Mouse (Mus musculus): ENCODE data around the gene Cnnm3.

Gene Cnnm3

DNA sequence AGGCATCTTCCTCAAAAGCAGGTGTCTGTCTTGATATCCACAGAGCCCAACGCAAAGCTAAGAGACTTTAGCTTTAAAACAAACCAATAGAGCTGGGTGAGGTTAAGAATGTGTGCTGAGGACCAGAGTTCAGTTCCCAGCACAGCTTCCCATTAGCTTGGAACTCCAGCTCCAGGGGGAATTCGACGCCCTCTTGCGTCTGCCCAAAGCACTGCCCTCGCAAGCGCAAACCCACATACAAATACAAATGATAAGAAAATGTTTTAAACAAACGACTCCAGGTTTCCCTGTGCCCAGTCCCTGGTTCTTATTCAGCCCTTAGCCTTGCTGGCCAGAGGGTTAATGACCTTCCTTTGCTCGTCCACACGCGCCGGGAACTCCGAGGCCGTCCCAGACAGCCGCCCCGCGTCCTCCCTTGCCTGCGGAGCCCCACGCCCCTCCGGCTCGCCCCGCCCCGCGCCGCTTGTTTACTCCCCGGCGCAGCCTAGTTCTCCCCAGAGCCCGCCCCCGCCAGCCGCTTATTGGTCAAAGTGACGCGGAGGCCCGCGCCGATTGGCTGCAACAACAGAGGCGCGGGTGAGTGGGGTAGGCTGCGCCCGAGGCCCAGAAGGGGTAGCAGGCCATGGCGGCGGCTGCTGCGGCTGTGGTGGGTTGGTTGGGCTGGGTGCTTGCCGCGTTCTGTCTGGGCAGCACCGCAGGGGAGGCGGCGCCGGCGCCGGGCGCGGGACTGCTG is at the start of gene Cnnm3:
Cnnm3 (plus strand) TSS at position 579 of the 733 bp plus-strand sequence.
- DNase-seq, result peak; percentile 99 to 100

DNA sequence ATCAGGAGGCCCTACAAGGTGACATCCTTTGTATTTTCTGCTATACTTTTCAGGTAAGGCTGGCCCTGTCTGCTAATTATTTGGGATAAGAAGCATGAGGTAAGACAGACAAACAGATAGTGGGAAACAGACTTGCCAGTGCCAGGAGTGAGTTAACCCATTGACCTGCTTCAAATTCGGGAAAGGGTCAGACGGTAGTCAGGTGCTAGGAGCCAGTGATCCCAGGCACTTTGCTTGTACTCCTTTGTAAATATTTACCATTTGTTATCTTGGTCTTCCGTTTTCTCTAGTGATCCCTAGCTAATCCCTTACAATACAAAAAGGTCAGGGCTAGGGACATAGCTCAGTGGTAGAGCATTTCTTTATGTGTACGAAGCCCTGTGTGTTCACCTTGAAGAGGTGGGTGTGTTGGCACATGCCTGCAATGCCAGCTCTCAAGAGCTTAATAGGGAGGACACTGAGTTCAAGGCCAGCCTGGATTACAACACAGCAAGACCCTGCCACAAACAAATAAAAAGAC is 46.0 kb upstream of the Cnnm3 start:
- DNase-seq, result no peak

DNA sequence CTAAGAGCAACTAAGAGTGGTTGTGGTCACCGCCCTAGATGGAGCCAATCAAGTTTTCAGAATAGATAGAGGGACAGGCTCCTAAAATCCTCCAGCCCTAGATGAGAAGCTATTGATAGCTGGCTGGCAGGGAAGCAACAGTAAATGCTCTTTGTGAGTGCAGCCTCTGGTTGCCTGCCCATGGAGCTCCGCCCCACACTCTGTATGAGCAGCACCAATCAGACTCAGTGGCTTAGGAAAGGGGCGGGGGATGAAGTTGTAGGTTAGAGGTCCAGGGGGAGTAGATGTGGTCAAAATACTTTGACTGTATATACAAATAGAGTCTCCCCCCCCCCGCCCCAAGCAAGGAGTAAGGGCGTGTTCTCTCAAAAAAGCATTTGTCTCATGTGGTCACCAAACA is 44.2 kb upstream of the Cnnm3 start:
- DNase-seq, result no peak

DNA sequence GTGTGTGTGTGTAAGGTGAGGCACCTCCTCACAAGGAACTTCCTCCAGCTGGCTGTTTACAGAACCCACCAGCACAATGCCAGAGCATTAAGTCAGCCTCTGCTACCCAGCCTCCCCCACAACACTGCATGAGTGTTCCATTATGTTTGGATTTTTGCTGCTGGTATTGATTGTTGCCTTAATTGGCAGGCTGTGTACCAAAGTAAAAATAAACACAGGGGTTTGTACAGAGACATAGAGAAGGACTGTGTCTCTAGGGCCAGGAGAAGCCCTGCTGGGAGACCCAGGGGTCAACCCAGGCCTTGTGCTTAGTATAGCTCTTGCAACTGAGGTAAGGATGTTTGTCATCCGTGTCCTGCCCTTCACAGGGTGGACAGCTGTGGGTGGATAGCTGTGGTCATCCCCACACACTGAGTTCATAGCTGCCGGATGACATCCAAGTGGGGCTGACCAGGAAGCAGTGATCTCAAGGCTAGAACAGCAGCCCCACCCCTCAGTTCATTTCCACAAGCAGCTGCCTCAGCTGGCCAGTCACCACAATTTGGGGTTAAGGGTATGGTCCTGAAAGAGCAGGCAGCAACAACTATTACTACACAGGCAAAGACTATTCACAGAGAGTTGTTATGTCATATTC is 41.7 kb upstream of the Cnnm3 start:
- DNase-seq, result no peak

DNA sequence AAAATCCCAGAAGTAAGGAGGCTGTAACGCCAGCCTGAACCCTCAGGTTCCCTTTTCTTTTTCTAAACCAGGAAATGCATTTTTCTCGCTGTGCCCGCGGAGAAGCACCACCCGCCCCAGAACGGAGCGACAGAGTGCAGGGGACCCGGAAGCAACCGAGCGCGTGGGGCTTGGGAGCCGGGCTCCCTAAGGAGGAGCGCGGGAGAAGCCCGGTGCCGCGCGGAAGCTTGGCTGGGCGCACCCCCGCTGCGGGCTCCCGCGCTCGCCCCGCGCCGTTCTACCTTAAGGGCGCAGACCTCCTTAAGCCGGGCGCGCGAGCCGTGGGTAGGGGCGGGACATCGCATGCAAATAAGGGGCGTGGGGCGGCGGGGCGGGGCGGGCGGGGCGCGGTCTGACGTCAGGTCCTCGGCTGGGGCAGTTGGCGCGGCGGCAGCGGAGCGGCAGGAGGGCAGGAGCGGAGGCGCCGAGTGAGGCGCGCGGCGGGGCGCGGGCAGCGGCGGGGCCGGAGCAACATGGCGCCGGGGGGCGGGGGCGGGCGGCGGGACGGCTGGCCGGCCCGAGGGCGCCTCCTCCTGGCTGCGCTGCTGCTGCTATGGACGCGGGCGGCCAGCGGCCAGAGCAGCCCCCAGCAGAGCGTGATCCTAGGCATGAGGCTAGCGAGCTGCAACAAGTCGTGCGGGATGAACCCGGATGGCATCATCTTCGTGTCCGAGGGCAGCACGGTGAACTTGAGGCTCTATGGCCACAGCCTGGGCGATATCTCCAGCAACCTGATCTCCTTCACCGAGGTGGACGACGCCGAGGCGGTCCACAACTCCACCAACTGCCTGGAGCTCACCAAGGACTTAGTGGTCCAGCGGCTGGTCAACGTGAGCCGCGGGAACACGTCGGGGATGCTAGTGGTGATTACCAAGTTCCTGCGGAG is 40.2 kb upstream of the Cnnm3 start, which contains the start of gene Cnnm4:
Cnnm4 (plus strand) TSS at position 440 of the 925 bp plus-strand sequence.
- DNase-seq, result peak; percentile 83 to 85

DNA sequence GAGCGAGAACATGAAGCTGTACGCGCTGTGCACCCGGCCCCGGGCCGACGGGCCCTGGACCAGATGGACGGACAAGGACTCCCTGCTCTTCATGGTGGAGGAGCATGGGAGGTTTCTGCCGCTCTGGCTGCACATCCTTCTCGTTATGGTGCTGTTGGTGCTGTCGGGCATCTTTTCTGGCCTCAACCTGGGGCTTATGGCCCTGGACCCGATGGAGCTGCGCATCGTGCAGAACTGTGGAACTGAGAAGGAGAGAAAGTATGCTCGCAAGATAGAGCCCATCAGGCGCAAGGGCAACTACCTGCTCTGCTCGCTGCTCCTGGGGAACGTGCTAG is 39.6 kb upstream of the Cnnm3 start:
- no peak for DNase-seq

DNA sequence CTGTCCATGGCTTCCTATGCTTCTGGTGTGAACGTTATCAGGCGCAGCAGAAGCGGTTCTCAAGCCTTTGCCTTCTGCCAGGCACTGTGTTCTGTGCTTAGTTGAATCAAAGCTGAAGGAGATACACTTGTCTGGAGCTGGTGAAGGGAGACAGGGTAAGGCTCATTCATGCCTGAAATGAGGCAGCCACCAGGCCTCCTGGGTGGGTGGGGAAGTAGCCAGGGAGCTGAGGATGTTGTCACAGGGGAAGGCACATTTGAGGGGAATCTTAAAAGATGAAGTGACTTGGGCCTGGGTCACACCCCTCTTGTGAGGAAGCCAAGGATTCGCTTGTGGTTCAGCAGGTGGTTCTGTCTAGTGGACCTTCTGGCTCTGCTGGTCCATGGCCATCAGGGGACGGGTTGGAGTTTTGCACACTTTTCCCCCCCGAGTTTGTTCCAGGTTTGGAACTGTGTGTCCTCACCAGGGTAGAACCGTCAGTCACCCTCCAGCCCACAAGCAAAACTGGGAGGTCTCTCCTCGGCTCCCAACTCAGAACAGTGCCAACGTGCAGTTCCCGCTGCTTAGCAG is 38.4 kb upstream of the Cnnm3 start:
- DNase-seq, result no peak

DNA sequence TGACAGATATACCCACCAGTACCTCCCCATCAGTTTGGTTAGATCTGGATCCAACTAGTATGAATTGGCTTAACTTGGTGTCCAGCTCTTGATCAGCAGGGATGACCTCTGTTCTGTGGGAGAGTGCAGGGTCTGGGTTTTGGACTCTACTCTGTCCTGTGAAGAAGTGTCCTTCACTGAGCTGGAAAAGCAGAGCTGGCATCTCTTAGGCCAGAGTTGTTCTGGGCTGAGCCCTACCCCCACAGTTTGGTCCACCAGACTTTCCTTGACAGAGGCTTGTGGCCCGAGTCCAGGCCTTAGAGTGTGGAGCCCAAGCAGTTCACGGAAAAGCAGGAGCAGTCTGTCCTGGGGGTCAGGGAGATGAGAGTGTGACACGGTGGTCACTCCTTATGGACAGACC is 37.0 kb upstream of the Cnnm3 start:
- no peak for DNase-seq

DNA sequence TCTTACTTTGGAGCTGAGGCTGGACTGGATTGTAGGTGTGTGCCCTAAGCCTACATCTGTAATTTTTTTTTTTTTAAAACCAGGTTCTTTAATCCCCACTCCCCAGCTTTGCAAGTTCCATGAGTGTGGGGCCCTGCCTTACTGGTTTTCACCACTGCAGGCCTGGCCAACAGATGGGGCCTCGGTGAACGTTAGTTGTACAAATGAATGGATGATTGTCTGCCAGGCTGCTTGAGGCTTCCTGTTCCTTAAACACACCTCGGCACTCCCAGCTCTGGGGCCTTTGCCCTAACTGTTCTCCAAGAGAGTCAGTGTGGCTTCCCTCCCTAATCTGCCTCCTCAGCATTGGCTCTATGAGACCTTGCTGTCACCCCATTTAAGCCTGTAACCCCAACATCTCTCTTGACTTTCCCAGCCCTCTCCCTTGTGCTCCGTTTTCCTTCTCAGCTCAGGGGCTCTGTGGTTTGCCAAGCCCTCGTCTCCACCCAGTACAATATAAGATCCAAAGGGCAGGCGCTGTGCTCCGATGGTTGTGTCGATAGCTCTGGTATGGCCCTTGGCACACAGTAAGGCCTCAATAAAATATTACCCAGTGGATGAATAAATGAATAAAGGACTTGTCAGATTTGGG is 36.1 kb upstream of the Cnnm3 start:
- DNase-seq, result no peak

DNA sequence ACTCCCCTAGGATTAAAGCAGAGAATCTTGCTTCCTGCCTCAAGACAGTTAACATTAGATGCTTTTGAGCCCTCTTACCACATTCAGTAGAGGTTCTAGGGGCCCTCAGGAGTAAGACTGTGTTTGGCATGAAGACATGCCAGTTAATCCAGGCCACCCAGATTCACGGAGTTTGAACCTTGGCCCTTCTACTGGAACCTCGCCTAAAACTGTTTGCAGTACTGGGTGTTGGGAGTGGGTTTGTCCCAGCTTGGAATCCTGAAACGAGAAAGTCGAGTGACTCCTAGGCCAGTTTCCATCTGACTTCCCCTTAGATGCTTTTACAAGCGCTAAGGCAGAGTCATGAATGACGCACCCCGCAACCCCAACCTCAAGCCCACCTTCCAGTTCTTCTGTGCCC is 35.2 kb upstream of the Cnnm3 start:
- no peak for DNase-seq

DNA sequence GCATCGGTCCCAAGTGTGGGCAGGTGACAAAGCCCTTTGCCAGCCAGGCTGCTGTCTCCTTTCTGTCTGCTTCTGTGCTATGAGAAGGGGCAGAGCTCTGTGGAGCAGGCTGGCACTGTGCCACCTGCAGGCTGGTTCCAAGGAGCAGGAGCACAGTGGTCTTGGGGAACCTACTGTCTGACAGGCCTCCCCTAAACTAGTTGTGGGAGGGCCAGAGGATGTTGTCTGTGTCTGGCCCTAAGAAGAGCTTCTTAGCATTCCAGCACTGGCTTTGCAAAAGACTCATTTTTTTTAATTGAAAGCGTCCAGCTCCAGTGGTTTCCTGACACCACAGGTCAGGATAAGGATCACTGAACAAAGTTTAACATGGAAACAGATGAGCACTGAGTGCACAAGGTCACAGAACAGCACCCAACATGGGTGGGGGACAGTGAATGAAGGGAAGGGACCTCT is 33.3 kb upstream of the Cnnm3 start:
- DNase-seq, result no peak

DNA sequence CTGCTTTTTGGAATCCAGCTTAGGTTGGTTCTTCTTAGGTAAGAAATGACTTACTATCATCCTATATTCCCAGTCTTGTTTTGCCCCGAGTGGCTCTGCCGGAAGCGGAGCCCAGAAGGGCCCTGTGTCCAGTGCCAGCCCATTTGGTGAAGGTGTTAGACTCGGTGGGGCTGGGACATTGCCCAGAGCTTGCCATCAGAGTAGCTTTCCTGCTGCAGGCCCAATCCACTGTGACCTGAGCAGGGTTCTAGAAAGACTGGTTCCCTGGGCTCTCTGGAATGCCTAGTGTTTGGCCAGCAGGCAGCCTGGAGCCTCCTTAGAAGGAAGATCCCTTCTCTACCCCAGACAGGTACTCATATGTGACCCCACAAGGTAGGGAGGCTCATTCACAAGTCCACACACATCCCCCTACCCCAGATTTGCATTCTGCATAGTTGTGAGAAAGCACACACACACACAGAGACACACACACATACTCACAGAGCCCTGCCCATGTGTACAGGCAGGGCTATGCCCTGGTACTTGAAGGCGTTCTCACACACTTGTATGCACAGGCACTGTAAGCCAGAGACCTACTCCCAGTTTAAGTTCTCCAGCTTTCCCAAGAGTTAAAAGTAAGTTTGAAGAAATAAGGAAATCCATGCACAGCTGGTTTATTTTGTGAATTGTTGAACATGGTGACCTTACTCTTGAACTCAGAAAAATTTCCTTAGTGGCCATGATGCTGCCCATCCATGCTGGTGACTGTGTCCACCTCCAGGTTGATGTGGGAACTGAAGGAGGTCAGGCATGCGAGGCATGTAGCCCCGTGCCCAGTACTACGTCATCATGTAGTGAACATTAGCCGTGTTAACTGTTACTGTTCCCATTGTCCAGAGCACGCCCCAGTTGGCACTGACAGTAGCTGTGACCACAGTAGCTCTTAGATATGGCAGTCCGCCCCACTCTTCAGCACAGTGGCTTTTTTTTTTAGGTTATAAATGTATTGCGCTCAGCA is 31.5 kb upstream of the Cnnm3 start:
- DNase-seq, result no peak

DNA sequence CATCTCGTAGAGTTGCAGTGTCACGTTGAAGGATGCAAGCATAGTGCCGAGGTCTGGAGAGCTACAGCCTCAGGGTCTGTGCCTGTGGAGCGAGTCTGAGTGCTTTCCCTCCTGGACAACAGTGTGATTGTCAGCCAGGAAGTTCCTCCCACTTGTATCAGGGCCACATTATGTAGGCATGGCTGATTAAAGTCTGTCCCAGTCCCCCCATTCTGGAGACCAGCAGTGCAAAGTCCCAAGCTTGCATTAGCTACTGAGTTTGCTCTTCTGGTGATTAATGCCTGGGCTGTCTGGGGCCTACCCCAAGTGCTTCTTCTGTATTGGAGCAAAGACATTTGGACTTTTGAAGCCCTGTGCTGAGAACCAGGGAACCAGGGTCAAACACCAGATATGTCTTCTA is 27.8 kb upstream of the Cnnm3 start:
- DNase-seq, result no peak

DNA sequence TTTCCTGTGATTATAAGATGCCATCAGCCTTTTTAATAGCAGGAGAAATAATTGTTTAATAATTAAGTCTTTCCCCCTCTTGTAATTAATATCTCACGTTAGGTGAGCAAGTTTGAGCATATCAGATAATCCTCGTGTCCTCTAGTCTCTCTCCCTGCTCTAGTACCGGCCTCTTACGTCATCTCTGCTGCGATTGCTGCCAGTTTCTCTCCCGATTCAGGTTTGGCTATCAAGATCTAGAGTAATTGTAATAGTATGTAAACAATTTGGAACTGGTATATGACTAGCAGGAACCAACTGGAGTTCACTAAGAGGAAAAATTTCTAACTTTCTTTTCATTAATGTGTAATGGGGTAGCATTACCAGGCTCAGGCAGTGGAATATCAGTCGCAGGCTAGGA is 26.6 kb upstream of the Cnnm3 start:
- no peak for DNase-seq

DNA sequence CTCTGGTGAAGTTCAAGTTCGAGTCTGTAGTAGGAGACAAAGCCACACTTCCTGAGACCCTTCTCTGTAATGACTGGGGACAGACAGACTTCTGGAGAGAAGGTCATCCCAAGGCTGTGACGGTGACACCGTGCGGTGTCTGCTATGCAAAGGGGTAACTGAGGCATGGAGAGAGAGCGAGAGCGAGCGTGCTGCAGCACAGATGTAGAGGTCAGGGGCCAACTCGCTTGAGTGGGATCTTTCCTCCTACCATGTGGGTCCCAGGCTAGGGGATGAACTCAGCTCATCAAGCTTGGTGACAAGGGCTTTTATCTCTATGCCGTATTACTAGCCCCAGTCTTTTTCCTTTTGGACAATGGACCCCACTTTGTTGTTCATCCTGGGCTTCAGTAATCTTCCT is 24.6 kb upstream of the Cnnm3 start:
- DNase-seq, result no peak

DNA sequence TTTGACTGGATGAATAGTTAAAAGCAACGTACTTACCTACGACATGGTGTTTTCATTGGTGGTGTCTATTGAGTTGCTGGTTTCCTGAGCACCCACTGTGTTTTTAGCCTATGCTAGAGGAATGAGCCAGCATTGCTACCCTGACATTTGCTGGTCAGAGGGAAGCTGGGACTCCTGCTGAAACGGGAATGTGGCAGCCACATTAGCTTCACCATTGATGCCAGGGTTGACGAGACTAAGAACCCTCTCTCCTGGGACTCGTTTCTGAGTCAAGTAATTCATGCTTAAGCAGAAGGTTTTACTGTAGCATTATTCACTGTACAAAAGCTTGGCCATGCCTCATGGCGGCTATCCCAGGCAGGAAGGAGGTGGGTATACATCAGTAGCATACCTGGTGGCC is 22.0 kb upstream of the Cnnm3 start:
- no peak for DNase-seq

DNA sequence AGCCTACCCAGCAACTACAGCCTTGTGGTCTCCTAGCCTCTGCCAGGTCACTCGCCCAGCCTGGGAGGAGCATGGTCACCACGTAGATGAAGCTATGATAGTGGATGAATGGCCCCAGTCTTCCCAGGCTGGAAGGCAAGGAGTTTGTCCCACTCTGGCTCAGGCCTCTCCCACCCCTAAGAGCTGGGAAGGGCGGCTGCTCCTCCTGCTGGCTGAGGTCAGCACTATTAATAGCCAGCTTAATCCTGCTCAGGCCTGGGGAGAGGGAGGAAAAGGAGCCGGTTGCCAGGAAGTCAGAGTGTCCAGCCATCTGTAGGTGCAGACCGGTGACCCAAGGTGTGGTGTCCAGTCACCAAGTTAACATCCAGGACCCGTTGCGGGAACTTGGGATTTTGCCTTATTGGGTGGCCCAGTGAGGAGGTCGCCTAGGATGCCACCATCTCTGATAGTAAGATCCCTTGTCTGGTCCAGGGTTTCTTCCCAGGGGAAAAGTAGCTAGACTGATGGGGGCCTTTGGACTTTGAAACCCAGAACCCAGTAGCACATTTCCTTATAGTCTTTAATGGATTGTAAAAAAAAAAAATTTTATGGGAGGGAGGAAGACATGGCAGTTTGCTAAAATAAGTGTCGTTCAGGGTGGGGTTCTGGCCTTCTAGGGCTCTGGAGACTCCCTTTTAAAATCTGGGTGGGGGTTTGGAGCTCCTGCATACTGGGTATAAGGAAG is 19.1 kb upstream of the Cnnm3 start:
- DNase-seq, result no peak

DNA sequence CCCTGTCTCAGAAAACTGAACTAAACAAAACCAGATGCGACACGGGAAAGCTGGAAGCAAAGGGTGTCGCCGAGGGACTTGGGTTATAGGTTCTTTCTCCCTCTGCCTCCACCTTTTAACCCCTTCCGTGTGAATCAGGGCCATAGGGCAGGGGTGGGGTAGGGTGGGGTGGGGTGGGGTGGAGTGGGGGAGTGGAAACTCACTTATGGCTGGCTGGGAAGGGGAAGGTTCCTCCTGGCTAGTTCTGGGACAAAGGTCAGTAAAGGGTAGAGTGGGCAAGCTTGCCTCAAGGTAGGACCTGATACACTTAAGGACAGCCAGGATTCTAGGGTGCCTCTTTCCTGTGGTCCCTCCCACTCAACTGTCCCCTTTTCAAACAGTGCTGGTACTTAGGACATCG is 18.4 kb upstream of the Cnnm3 start:
- DNase-seq, result no peak

DNA sequence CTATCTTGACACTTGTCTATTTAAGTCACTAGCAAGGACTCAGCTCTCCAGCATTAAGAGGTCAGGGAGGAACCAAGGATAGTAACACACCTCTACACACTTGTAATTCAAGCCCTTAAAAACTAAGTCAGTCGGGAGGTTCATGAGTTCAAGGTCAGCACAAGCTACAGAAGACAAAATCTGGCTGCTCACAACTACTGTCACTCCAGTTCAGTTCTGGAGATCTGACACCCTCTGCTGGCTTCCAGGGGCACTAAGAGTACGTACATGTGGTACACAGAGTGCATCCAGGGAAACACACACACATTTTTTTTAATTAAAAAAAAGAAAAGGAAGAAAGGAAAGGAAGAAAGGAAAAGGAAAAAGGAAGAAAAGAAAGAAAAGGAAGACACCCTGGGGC is 14.9 kb upstream of the Cnnm3 start:
- DNase-seq, result no peak

DNA sequence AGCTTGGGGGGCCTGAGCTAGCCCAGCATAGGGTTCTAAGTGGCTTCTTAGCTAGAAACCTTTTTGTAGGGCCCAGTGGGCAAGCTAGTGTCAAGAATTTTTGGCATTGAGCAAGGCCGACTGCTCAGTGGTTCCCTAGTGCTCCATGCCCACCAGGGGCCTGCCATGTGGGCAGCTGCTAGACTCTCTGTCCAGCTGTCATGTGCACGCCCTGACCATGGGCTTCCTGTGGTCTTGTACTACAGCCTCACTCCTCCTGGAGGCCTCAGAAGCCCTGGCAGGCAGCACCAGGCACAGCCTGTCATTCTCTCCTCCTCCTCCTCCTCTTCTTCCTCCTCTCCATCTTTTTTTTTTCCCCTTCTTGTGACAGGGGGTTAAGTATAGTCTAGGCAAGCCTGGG is 14.4 kb upstream of the Cnnm3 start:
- DNase-seq, result no peak

DNA sequence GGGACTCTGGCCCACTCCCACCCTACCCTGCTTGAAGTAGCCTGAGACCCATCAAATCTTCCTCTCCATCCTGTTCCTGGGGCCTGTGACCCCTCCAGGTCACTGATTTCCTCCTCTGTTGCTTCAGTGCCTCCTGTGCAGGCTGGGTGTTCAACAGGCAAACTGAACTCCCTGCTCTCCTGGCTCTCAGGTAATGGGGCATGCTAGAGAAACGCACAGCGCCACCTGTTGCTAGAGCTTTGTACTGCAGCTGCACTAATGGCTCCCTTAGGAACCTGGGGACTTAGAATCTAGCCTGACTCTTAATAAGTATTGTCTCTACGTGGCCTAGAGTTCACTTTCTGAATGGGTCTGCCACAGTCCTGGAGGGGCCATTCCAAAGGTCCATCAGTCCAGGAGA is 10.4 kb upstream of the Cnnm3 start:
- DNase-seq, result peak; percentile 57 to 81
